Mouse (Mus musculus): ENCODE results near the gene Acvr1.

Acvr1 gene

DNA sequence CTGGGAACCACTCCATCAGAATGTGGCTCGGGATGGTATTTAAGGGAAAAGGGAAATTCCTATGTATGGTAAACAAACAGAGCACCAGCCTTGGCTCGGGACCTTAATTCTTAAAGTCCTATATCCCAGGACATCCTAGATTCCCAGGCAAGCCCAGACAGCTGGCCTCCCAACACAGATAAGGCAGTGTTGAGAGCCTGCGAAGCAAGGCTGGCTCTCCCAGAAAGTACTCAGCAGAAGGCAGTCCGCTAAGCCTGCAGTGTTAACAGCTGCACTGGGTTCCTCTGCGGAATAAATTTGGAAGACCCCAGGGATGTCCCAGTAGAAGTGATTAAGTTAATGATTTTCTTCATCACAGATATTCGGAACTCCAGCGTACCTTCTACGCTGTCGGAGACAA lies 16.5 kb downstream of the Acvr1 start:
- no peak for TF ChIP-seq NANOG (IDR thresholded peaks at IDR 0.05; ENCODE audit: borderline replicate concordance, low read length)
- Histone ChIP-seq H3K4me1 (replicated peaks; ENCODE audit: low read depth, low read length) (peaks cover 32% of the 10 kb centered on the region), H3K9me3 (ENCODE audit: low read length) (no peaks in the 10 kb centered on the region), H3K27me3 (ENCODE audit: insufficient read depth, low read length) (no peaks in the 10 kb centered on the region), H3K4me3 (replicated peaks; ENCODE audit: low read length) (no peak overlapping the region), H3K36me3 (ENCODE audit: insufficient read depth, low read length) (no peaks in the 10 kb centered on the region)

DNA sequence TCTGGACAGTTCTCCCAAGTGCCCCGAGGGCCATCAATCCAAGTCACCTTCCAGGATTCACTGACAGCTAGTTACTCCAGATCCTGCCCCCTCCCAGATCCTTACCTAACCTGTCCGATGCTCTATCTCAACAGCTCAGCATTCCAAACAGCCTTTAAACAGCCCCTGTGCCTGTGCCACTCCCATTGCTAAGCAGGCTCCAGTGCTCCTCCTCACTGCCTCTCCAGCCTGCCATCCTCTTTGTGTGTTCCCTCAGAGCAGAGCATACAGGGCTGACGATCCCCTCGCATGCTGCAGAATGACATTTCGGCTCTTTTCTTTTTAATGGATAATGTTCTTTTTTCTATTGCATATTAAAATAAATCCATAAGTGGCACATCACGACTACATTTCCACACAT lies 17.0 kb downstream of the Acvr1 start:
- Histone ChIP-seq H3K4me3 (replicated peaks; ENCODE audit: low read length) (no peak overlapping the region), H3K4me1 (replicated peaks; ENCODE audit: low read depth, low read length) (peaks cover 34% of the 10 kb centered on the region), H3K9me3 (ENCODE audit: low read length) (no peaks in the 10 kb centered on the region), H3K27me3 (ENCODE audit: insufficient read depth, low read length) (no peaks in the 10 kb centered on the region), H3K36me3 (ENCODE audit: insufficient read depth, low read length) (no peaks in the 10 kb centered on the region)
- TF ChIP-seq CTCF (conservative IDR thresholded peaks at IDR 0.05; ENCODE audit: low read length) (no peak), POU5F1 (IDR thresholded peaks at IDR 0.05; ENCODE audit: borderline replicate concordance, low read length) (no peak), NANOG (IDR thresholded peaks at IDR 0.05; ENCODE audit: borderline replicate concordance, low read length) (no peak)

DNA sequence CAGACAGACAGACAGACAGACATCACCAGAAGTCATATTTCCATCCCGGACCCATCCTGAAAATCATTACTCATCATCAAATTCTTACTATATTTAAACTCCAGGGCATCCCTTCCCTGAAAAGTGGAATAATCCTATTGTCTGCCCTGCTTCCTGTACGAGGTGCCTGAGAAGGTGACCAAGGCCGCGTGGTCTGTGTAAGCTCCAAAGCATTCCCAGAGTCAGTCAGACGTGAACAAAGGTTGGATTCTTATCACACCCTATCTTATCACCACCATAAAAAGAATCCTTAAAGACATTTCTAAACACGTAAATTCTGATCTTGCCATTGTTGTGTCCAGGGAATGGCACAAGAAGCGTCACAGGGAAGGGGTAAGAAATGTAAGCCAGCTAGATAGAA lies 18.0 kb downstream of the Acvr1 start:
- Histone ChIP-seq H3K27me3 (ENCODE audit: insufficient read depth, low read length) (no peaks in the 10 kb centered on the region), H3K36me3 (ENCODE audit: insufficient read depth, low read length) (no peaks in the 10 kb centered on the region), H3K9me3 (ENCODE audit: low read length) (no peaks in the 10 kb centered on the region), H3K4me3 (replicated peaks; ENCODE audit: low read length) (no peak overlapping the region), H3K4me1 (replicated peaks; ENCODE audit: low read depth, low read length) (peaks cover 34% of the 10 kb centered on the region)
- TF ChIP-seq CTCF (conservative IDR thresholded peaks at IDR 0.05; ENCODE audit: low read length) (no peak), NANOG (IDR thresholded peaks at IDR 0.05; ENCODE audit: borderline replicate concordance, low read length) (no peak), POU5F1 (IDR thresholded peaks at IDR 0.05; ENCODE audit: borderline replicate concordance, low read length) (no peak)

DNA sequence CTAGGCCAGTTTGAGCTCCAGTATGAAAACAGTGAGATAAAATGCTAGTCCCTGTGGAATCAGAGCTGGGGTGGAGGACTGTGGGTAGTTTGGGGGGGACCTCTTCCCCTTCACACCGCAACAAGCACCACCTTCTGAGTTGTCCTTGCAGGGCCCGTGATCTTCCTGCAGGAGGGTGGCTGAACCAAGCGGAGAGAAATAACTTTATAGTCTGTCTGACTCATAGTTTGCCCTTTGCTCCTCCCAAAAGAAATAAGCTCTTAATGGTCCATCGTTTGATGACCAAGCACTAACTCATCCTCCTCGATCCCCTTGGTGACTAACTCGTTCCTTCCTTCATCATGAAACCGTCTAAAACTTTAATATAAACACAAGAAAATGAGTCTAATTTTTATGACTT lies 20.7 kb downstream of the Acvr1 start:
- H3K4me1 ChIP-seq (replicated peaks; ENCODE audit: low read depth, low read length): peaks cover 20% of the 10 kb centered on the region
- peaks cover 21% of the 10 kb centered on the region for H3K9me3 ChIP-seq (ENCODE audit: low read length)
- H3K27me3 ChIP-seq (ENCODE audit: insufficient read depth, low read length): no peaks in the 10 kb centered on the region
- TF ChIP-seq CTCF (conservative IDR thresholded peaks at IDR 0.05; ENCODE audit: low read length) (no peak), POU5F1 (IDR thresholded peaks at IDR 0.05; ENCODE audit: borderline replicate concordance, low read length) (no peak), NANOG (IDR thresholded peaks at IDR 0.05; ENCODE audit: borderline replicate concordance, low read length) (no peak)
- H3K36me3 ChIP-seq (ENCODE audit: insufficient read depth, low read length): 0 out of 2 replicates have a peak, but pooled peaks cover 6% of the 10 kb centered on the region
- H3K4me3 ChIP-seq (replicated peaks; ENCODE audit: low read length): no peak overlapping the region

DNA sequence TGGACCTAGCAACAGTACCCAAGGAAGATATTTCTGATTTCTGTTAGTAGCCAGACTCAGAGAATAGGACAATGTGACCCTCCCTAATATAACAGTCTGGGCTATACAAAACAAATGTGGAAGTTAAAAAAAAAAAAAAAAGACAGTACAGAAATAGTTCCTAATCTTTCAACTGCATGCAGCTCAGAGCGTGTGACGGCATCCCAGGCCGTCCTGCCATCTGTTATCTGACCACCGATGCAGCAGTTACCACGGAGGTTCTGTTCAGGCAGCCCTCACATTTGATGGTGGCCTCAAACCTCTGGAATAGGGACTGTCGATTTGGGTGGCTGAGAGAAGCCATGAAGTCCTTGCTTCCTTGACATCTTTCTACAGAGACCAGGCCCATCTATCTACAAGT lies 22.6 kb downstream of the Acvr1 start:
- no peaks in the 10 kb centered on the region for H3K27me3 ChIP-seq (ENCODE audit: insufficient read depth, low read length)
- H3K4me3 ChIP-seq (replicated peaks; ENCODE audit: low read length): no peak overlapping the region
- peaks cover 7% of the 10 kb centered on the region; the same call in 1 of the 2 replicates for H3K4me1 ChIP-seq (replicated peaks; ENCODE audit: low read depth, low read length)
- TF ChIP-seq CTCF (conservative IDR thresholded peaks at IDR 0.05; ENCODE audit: low read length): no peak
- TF ChIP-seq POU5F1 (IDR thresholded peaks at IDR 0.05; ENCODE audit: borderline replicate concordance, low read length): no peak
- TF ChIP-seq NANOG (IDR thresholded peaks at IDR 0.05; ENCODE audit: borderline replicate concordance, low read length): no peak
- peaks cover 21% of the 10 kb centered on the region for H3K9me3 ChIP-seq (ENCODE audit: low read length)
- 0 out of 2 replicates have a peak, but pooled peaks cover 6% of the 10 kb centered on the region for H3K36me3 ChIP-seq (ENCODE audit: insufficient read depth, low read length)

DNA sequence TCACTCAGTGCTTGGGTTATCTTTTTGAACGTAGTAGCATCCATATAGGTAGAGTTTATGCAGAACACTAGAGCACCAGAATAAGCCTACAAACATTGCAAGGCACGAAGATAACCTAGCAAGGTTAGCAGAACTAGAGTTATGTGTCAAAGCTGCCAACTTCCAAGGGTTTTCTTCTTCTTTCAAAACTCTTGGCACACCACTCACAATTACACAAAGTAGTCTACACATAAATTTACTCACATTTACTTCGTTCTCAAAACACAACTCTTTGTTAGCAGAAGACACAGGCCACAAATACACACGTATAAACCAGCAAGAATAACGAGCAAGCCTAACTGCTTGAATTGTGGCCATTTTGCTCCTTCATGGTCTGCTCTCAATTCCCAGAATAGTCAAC lies 23.7 kb downstream of the Acvr1 start:
- Histone ChIP-seq H3K36me3 (ENCODE audit: insufficient read depth, low read length) (0 out of 2 replicates have a peak, but pooled peaks cover 6% of the 10 kb centered on the region), H3K9me3 (ENCODE audit: low read length) (peaks cover 21% of the 10 kb centered on the region), H3K4me1 (replicated peaks; ENCODE audit: low read depth, low read length) (peaks cover 11% of the 10 kb centered on the region), H3K27me3 (ENCODE audit: insufficient read depth, low read length) (no peaks in the 10 kb centered on the region), H3K4me3 (replicated peaks; ENCODE audit: low read length) (no peak overlapping the region)
- no peak for TF ChIP-seq POU5F1 (IDR thresholded peaks at IDR 0.05; ENCODE audit: borderline replicate concordance, low read length)
- no peak for TF ChIP-seq CTCF (conservative IDR thresholded peaks at IDR 0.05; ENCODE audit: low read length)
- TF ChIP-seq NANOG (IDR thresholded peaks at IDR 0.05; ENCODE audit: borderline replicate concordance, low read length): no peak

DNA sequence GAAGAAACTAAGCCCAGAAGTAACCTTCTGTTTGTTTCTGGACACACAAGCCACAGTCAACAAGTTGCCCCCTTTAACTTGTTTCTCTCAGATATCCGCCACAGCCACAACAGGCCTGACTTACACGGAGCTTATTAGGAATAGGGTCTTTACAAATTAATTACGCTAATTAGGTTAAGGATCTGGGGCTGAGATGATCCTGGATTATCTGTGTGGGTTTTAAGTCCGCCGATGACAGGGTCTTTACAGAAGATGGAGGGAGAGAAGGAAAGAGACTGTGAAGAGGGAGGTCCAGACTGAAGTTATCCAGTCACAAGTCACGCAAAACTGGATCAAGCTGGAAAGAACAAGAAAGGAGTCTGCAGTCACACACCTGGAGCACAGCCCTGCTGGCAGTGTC lies 28.8 kb downstream of the Acvr1 start:
- peaks cover 40% of the 10 kb centered on the region for H3K4me1 ChIP-seq (replicated peaks; ENCODE audit: low read depth, low read length)
- peaks cover 17% of the 10 kb centered on the region for H3K9me3 ChIP-seq (ENCODE audit: low read length)
- H3K27me3 ChIP-seq (ENCODE audit: insufficient read depth, low read length): no peaks in the 10 kb centered on the region
- no peak overlapping the region for H3K4me3 ChIP-seq (replicated peaks; ENCODE audit: low read length)
- 0 out of 2 replicates have a peak, but pooled peaks cover 6% of the 10 kb centered on the region for H3K36me3 ChIP-seq (ENCODE audit: insufficient read depth, low read length)
- no peak for TF ChIP-seq POU5F1 (IDR thresholded peaks at IDR 0.05; ENCODE audit: borderline replicate concordance, low read length)
- TF ChIP-seq CTCF (conservative IDR thresholded peaks at IDR 0.05; ENCODE audit: low read length): no peak
- TF ChIP-seq NANOG (IDR thresholded peaks at IDR 0.05; ENCODE audit: borderline replicate concordance, low read length): no peak

DNA sequence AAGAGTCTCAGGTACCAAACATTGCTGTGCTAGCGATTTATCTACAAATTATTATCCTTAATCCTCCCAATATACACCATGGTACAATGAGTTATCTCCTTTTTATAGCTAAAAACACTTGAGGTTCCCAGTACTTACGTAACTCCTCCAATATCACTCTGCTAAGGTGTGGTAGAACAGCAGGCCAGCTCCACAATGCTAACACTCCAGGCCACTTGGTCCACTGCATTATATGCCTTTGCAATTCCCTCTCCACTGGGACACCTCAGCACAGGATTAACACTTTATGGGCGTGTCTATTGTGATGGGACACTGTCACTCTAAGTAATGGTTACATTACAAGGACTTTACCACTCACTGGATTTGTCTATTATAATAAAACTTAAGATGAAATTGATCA lies 30.2 kb downstream of the Acvr1 start:
- Histone ChIP-seq H3K9me3 (ENCODE audit: low read length) (peaks cover 3% of the 10 kb centered on the region), H3K4me3 (replicated peaks; ENCODE audit: low read length) (no peak overlapping the region), H3K4me1 (replicated peaks; ENCODE audit: low read depth, low read length) (peaks cover 54% of the 10 kb centered on the region), H3K36me3 (ENCODE audit: insufficient read depth, low read length) (no peaks in the 10 kb centered on the region), H3K27me3 (ENCODE audit: insufficient read depth, low read length) (no peaks in the 10 kb centered on the region)
- TF ChIP-seq CTCF (conservative IDR thresholded peaks at IDR 0.05; ENCODE audit: low read length) (no peak), POU5F1 (IDR thresholded peaks at IDR 0.05; ENCODE audit: borderline replicate concordance, low read length) (no peak), NANOG (IDR thresholded peaks at IDR 0.05; ENCODE audit: borderline replicate concordance, low read length) (no peak)

DNA sequence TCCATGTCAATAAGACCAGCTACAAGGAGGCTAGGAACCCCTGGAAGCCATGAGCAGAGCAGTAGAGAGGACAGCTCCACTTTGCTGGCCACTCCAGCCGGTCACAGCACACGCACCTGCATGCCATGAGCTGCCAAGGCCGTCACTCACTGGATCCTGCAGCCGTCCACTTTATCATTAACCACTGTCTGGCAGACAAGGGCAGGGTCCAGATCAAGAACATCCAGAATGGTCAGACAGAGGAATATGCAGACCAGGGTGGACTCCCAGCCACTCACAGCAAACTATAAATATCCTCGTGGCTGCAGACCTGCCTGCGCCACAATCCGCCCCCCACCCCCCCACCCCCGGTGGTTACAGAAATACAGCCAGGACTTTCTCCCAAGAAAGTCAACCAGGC lies 31.7 kb downstream of the Acvr1 start:
- no peaks in the 10 kb centered on the region for H3K36me3 ChIP-seq (ENCODE audit: insufficient read depth, low read length)
- H3K4me1 ChIP-seq (replicated peaks; ENCODE audit: low read depth, low read length): peaks cover 56% of the 10 kb centered on the region
- TF ChIP-seq POU5F1 (IDR thresholded peaks at IDR 0.05; ENCODE audit: borderline replicate concordance, low read length) (no peak), CTCF (conservative IDR thresholded peaks at IDR 0.05; ENCODE audit: low read length) (no peak), NANOG (IDR thresholded peaks at IDR 0.05; ENCODE audit: borderline replicate concordance, low read length) (no peak)
- no peaks in the 10 kb centered on the region for H3K27me3 ChIP-seq (ENCODE audit: insufficient read depth, low read length)
- H3K4me3 ChIP-seq (replicated peaks; ENCODE audit: low read length): no peak overlapping the region
- H3K9me3 ChIP-seq (ENCODE audit: low read length): no peaks in the 10 kb centered on the region
